Mouse (Mus musculus): ENCODE data around the gene Sh3bp5. TPM values are rescaled to one million over a fixed set of nuclear protein-coding genes. Genes with fewer than 3 reads are reported as not detected.

The Sh3bp5 gene
- 38.5 TPM for polyA plus RNA-seq (2017; shearing (Covaris generic))

DNA sequence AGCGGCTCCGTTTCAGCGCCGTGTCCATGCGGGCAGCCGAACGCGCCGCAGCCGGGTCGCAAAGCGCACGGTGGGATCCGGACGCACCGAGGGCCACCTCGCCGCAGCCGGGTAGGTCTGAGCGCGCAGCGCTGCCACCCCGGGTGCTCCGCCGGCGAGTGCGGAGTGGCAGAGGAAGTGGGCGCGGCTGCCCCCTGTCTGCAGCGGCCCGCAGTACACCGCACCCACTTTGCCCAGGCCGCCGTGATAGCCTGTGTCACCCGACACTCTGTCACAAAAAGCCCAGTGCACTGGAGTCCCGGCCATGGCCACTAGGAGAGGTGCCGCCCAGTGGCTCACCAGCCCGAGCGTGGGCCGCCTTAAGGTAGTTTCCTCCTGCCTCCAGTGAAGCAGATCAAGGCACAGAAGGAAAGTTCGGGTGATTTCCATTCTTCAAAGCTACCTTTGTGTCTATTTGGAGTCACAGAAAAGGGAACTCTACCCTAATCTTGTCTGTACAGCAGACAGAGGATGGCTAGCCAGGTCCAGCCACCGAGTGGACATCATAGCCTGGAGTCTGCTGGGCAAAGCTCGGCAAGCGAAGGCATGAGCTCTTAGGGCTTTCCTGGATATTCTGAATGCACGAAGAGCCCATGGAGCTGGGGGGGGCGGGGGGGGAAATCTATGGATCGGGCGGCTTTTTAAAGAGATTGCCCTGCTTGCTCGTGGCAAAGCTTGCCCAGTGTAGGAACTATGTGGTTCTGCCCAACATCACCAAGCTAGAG, at the start of gene Sh3bp5:
Gene Sh3bp5 (minus strand): TSS at position 149 of the 764 bp plus-strand sequence.

DNA sequence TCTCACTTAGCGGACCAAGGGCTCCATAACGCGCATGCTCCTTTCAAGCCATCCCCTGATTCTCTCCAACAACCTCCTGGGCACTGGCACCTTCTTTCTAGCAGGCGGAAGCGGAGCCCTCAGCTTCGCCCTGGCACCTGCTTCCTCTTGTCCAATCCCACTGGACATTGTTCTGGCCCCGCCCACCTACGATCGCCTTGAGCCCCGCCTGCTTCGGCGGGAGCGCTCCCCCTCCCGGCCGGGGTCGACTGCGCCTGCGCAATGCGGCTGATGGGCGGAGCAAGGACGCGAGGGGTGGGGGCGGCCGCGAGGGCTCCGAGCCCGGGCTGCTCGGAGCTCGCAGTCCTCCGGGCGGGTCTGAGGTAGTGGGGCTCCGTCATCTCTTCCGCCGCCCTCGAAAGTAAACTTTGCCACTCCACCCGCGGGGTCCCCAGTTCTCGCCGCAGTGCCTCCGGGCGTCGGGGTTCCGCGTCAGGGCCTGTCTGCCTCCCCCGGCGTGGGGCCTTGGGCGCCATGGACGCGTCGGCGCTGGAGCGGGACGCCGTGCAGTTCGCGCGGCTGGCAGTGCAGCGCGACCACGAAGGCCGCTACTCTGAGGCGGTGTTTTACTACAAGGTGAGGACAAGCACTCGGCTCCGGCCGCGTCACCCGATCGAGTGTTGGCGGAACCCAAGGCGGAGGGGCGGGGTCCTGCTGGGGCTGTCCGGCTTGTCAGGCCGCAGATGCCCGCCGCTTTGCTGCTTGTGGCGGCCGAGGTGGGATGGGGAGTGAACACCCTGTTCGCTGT, 99.3 kb downstream of the Sh3bp5 start, which contains the start of gene Capn7:
Gene Capn7 (plus strand): TSS at position 270 of the 787 bp plus-strand sequence.

DNA sequence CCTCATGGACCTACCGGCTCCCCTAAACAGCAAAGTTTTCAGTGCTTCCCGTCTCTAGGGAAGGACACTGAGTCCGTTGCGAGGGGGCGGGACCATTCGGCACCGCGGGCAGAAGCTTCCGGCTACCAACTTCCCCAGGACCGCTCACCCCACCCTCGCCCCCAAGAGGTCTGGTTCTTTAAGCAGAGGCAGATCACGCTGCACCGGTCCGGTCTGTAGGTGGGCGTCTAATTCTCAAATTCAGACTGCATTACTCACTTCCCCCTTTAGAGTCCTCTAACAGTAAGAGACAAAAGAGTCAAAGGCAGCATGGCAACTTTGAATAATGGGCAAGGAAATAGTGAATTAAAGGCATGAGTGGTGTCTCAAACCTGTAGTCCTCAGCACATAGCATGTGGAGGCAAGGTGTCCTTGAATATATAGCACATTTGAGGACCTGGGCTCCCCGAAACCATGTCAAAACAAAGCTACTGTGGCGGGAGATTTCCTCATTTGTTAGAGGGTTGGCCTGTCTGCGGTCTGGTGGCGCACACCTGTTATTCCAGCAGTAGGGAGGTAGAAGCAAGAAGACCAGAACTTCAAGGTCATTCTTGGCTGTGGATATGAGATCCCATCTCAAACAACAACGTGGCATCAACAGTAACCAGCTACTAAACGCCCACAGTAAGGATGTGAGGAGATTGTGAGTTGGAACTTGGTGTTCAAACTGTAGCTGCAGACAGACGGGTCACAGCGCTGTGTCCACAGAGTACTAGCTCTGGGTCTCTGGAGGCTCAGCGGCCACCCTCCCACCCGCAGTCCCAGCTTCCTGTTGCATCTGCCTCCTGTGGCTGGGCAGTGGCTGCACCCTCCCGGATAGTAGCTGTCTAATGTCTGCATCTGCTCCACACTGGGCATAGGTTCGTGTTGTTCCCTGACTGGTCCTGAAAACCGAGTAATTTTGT, 111.8 kb downstream of the Sh3bp5 start, which contains the start of gene Dnah1:
Gene Dnah1 (minus strand): TSS at position 48 of the 944 bp plus-strand sequence.

Other genes starting within 250 kb of the Sh3bp5 start
- not detected for gene Tnnc1, start 227.8 kb downstream of the Sh3bp5 start, polyA plus RNA-seq (2017; shearing (Covaris generic))
- 242 TPM for gene Nisch, start 219.1 kb downstream of the Sh3bp5 start, polyA plus RNA-seq (2017; shearing (Covaris generic))
- gene Sema3g, start 218.2 kb downstream of the Sh3bp5 start, polyA plus RNA-seq (2017; shearing (Covaris generic)), result not detected
- 6.8 TPM for gene Phf7, start 184.8 kb downstream of the Sh3bp5 start, polyA plus RNA-seq (2017; shearing (Covaris generic))
- 78.6 TPM for gene Bap1, start 184.6 kb downstream of the Sh3bp5 start, polyA plus RNA-seq (2017; shearing (Covaris generic))
- gene Dnah1, start 112.2 kb downstream of the Sh3bp5 start, polyA plus RNA-seq (2017; shearing (Covaris generic)), result not detected
- gene Capn7, start 99.4 kb downstream of the Sh3bp5 start, polyA plus RNA-seq (2017; shearing (Covaris generic)), result 47.1 TPM
- gene Eaf1, start 58.3 kb upstream of the Sh3bp5 start, polyA plus RNA-seq (2017; shearing (Covaris generic)), result 22.1 TPM
- 26.0 TPM for gene Mettl6, start 59.0 kb upstream of the Sh3bp5 start, polyA plus RNA-seq (2017; shearing (Covaris generic))
- gene Colq, start 155.3 kb upstream of the Sh3bp5 start, polyA plus RNA-seq (2017; shearing (Covaris generic)), result 0.65 TPM
- not detected for gene Gm49387, start 204.8 kb upstream of the Sh3bp5 start, polyA plus RNA-seq (2017; shearing (Covaris generic))
- gene Btd, start 204.9 kb upstream of the Sh3bp5 start, polyA plus RNA-seq (2017; shearing (Covaris generic)), result 16.8 TPM
- 13.7 TPM for gene Hacl1, start 205.2 kb upstream of the Sh3bp5 start, polyA plus RNA-seq (2017; shearing (Covaris generic))